Mouse (Mus musculus) lung, adult 18-20 months (tissue): ENCODE data around the gene Tpx2.

Experiments used
- DNase-seq, 2 experiments: peaks; one replicate each; pipeline ENCODE4 v3.0.0; 2022; ENCODE audit warnings: mixed read lengths in 2 of 2

The Tpx2 gene

GRCm38 (mm10) chr2:152917671-152918070, 69.9 kb downstream of the Tpx2 start:
- no peak for DNase-seq

DNA sequence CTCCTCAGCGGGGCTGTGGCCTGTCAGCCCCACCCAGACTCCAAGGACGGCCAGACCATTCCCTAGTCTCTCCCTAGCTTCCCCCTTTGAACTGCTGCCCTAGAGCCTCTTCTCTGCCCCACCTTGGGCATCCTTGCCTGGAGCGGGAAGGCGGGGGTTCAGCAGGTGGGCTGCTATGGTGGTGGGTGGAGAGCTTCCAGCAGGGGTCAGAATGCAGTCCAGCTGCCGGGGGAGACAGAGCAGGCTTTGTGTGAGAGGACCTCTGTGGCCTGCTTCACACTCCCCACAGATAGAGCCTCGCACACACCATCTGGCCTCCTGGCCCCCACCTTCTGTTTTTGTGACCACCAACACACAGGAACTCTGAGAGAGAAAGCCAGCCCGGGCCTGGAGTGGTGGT, 74.6 kb downstream of the Tpx2 start:
- no peak for DNase-seq

DNA sequence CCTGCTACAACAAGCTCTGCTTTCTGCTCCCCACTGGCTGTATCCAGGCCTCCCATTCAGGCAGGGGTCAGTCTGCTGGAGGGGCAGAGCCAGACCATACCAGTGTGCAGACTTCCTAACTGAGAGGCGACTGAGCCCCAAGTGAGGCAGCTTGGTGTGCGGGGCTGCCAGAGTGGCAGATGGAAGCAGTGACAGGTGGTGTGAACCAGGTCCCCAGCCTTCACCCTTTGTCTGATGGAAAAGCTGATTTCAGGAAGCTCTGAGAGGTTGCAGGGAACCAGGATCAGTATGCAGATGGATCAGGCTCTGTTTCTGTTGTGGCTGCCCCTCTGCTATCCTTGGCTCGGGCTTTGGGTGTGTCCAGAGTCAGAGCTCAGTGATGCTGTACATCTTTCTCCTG, 75.9 kb downstream of the Tpx2 start:
- no peak for DNase-seq

GRCm38 (mm10) chr2:152924128-152924527, 76.4 kb downstream of the Tpx2 start:
- DNase-seq, result no peak

GRCm38 (mm10) chr2:152924543-152924942, 76.8 kb downstream of the Tpx2 start:
- DNase-seq, result no peak

DNA sequence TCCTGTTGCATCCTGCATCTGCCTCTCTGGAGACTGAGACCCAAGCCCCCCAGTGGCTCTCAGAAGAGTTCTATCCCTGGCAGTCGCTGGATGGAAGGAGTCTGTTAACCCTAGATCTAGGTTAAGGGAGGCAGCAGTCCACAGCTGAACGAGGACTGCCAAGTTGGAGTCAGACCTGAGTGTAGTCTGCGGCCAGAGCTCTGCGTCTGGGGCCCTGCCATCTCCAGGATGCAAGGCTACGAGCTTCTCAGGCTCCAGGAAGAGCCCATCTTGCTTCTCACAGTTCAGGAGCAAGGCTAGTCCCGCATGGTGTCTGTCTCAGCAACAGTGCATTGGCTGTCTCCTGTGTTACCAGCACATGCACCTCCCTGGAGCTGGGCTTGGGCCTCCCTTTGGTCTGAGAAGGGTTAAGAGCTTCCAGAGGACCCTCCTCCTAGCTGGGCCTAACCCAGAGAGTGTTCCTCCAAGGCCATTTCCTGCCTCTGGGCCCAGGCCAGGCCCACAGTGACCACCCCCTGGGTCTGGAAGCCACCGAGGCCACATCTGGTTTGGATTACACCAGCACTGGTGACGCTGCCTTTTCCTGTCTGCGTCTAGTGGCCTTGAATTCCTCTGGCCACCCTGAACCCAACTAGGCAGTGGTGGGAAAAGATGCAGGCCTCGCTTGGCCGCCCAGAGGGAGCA, 77.6 kb downstream of the Tpx2 start:
- peak; percentile 36 to 37 for DNase-seq

DNA sequence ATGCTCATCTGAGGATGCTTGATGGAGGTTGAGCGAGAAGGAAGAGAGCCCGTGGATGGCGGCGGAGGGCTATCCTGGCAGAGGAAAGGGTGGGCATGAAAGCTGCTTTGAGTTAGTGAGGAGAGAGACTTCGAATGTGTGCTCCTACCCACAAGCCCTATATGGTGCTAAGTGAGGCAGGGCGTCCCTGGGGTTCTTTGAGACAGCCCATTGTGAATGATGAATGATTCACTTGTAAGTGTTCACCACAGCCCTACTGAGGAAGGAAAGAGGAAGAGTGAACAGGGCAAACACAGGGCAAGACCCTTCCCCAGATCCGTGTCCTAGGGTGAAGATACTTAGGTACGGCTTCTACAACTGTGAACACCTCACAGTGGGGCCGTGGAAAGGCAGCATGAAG, 79.1 kb downstream of the Tpx2 start:
- no peak for DNase-seq

GRCm38 (mm10) chr2:152927371-152927770, 79.6 kb downstream of the Tpx2 start:
- DNase-seq, result no peak

DNA sequence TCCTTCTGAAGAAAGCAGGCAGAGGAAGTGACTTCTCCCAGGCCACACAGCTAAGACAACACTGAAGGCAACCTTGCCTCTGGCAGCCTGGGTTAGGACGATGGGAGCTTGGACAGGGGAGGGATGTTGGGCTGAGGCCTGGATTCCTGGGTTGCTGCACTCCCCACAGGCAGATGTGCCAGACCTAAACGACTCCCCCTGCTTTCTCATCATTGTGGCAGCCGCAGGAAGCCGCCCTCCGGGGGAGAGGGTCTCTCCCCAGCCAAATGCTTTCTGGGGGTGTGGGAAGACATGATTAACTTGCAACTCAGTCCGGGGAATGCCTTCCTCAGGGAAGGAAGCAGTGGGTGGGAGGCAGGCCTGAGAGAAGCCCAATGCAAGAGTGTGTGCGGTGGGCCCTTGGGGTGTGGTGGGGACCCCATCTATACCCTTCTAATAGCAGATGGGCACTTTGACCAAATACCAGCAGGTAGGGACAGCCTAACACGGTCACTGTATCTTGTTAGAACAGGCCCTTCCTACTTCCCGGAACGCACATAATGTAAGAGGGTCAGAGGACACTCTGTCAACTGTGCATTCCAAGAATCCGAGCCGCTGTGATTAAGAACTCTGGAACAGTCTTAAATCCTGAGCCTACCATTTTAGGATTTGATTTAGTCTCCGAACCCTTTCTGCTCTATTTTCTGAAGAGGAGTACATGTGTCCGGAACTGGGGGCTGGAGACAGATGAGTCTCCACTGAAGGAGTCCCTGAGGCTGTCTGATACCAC, 80.6 kb downstream of the Tpx2 start:
- no peak for DNase-seq

DNA sequence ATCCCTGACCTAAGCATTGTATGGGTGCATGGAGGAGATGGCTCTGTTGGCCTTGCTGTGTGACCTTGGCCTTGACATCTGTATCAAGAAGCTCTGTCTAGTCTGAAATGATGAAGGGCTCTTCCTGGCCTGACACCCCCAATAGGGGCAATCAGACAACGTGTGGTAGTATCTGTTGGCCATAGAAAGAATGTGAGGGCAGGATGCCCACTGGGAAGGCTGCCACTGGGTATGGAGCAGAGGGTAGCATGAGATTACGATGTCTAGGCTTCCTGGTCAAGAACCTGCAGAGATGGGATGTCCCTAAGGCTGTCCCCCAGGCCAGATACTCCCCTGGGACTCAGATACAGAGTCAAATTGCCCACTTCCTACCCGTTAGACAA, 81.2 kb downstream of the Tpx2 start:
- no peak for DNase-seq

GRCm38 (mm10) chr2:152930276-152930675, 82.5 kb downstream of the Tpx2 start:
- DNase-seq, result peak in 1 of 2 experiments; percentile 33

- DNase-seq, result no peak
Observed at GRCm38 (mm10) chr2:152931456-152932160, 83.8 kb downstream of the Tpx2 start.

GRCm38 (mm10) chr2:152933048-152933447, 85.3 kb downstream of the Tpx2 start, which contains the start of gene Foxs1:
Gene Foxs1 (minus strand): TSS chr2:152933208.
- DNase-seq, result peak; percentile 36 to 38

GRCm38 (mm10) chr2:152933614-152934013, 85.8 kb downstream of the Tpx2 start:
- peak; percentile 53 to 62 for DNase-seq

DNA sequence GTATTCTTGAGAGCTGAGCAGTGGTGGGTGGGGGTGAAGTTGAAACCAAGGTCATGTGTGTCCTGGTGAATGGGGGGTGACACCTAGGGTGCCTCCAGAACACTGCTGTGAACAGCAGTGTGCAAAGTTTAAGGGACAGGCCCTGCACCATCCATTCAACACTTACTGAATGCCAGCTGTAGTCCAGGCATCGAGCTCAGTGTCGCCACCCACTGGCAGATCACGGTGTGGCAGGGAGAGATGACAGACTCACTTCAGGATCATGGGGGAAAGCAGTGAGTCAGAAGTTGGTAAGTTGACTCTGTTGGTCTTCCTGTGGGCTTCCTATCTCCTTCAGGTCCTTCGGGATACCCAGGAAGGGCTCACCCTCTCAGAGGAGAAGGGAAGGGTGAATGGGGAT, 92.1 kb downstream of the Tpx2 start:
- DNase-seq, result no peak

DNA sequence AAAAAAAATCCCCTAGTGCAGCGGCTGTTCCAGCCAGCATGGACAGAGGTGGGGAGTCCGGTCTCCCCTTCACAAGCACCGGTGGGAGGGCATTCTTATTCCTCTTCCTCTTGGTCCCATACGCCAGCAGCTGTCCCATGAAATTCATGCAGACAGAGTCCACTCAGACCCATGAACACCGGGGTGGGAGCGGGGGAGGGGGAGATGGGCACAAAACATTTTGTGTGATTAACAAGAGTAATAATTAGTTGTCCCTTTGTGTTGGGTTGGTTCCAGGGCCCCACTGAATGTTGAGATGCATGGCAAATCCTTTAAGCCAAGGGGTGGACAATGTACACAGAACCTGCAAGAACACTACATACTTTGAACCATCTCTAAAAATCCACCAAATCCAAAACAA, 93.3 kb downstream of the Tpx2 start:
- DNase-seq, result no peak

- no peak for DNase-seq
Observed at GRCm38 (mm10) chr2:152941776-152942175, 94.0 kb downstream of the Tpx2 start.

GRCm38 (mm10) chr2:152942898-152943515, 95.2 kb downstream of the Tpx2 start:
- DNase-seq, result no peak

GRCm38 (mm10) chr2:152943568-152943967, 95.8 kb downstream of the Tpx2 start:
- no peak for DNase-seq

DNA sequence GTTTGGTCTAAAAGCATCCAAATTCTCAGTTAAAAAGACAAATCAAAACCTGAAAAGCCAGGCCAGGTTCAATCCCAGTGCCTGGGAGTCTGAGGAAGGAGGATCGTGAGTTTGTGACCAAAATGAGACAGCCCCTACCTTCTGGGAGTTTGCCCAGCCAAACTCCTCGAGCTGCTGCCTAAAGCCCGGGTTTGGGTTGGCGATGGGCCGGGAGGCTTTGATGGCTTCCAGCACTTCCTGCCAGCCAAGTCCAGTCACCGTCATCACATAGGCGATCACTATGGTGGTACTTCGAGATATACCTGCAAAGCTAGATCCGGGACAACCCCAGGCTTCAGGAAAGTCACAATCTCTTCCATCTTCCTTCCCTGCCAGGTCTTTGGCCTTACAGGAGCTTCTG, 96.2 kb downstream of the Tpx2 start:
- DNase-seq, result no peak
